Mouse (Mus musculus) CH12.LX (cell line): ENCODE results near the gene Man1a2. TPM values are rescaled to one million over a fixed set of nuclear protein-coding genes. Genes with fewer than 3 reads are reported as not detected.

Experiments used
- DNase-seq: peaks from one replicate; pipeline ENCODE4 v3.0.0-alpha.2; 2013; ENCODE audit errors: extremely low read depth
- H3K27ac ChIP-seq: 2 replicates; pipeline ENCODE4 v1.5.1; 2012; ENCODE audit warnings: low read depth, mild to moderate bottlenecking, control low read depth, moderate library complexity; ENCODE audit not compliant: insufficient read depth
- H3K27me3 ChIP-seq: replicated peaks from 2 replicates; pipeline ENCODE3; 2012; ENCODE audit warnings: inconsistent platforms
- H3K36me3 ChIP-seq, 2 experiments: replicated peaks in 1 of 2; 2 replicates each; pipeline versions ENCODE3 to v1.6.1; 2012; ENCODE audit warnings: inconsistent platforms in 1 of 2, low read length in 1 of 2, mild to moderate bottlenecking in 1 of 2, mixed read lengths in 1 of 2, moderate library complexity in 1 of 2; ENCODE audit not compliant: control insufficient read depth in 1 of 2, insufficient read depth in 1 of 2
- H3K4me1 ChIP-seq, 2 experiments: 2 replicates each; pipeline ENCODE4 v1.6.1; 2012; ENCODE audit warnings: inconsistent platforms in 1 of 2, moderate library complexity in 1 of 2; ENCODE audit not compliant: insufficient read depth in 2 of 2, control insufficient read depth in 1 of 2
- H3K4me2 ChIP-seq: 2 replicates; pipeline ENCODE4 v1.6.1; 2012; ENCODE audit warnings: low read depth, mild to moderate bottlenecking, control low read depth; ENCODE audit not compliant: poor library complexity, insufficient read depth, severe bottlenecking
- H3K4me3 ChIP-seq, 3 experiments: fragments of 150-350 bp in 1 of 3; sonication (generic) in 1 of 3; replicated peaks in 1 of 3; 2 replicates each; pipeline versions ENCODE3 to v1.5.1; 2011 to 2012; ENCODE audit warnings: low read depth in 2 of 3, low read length in 2 of 3, mild to moderate bottlenecking in 2 of 3, moderate library complexity in 2 of 3, control low read depth in 1 of 3, improper control_type of control experiment in 1 of 3, inconsistent platforms in 1 of 3, mixed read lengths in 1 of 3; ENCODE audit not compliant: poor library complexity in 1 of 3
- H3K79me2 ChIP-seq: replicated peaks from 2 replicates; pipeline ENCODE4 v1.6.1; 2012; ENCODE audit warnings: mild to moderate bottlenecking, moderate library complexity; ENCODE audit not compliant: control insufficient read depth, poor library complexity, insufficient read depth, severe bottlenecking; ENCODE audit errors: extremely low read depth
- H3K9ac ChIP-seq: 2 replicates; pipeline ENCODE4 v1.6.1; 2012; ENCODE audit warnings: low read depth, mild to moderate bottlenecking, control low read depth, moderate library complexity; ENCODE audit not compliant: insufficient read depth
- H3K9me3 ChIP-seq: replicated peaks from 2 replicates; pipeline ENCODE3; 2012; ENCODE audit warnings: low read length, inconsistent platforms, mixed read lengths
- BHLHE40 ChIP-seq: IDR thresholded peaks from 2 replicates; pipeline ENCODE4 v1.6.1; 2011; ENCODE audit warnings: mild to moderate bottlenecking, low read depth, low read length, improper control_type of control experiment
- CHD1 ChIP-seq: IDR thresholded peaks from 2 replicates; pipeline ENCODE4 v1.6.1; 2012; ENCODE audit warnings: low read depth, low read length, improper control_type of control experiment, inconsistent platforms
- CHD2 ChIP-seq: IDR thresholded peaks from 2 replicates; pipeline ENCODE4 v1.6.1; 2011; ENCODE audit warnings: low read length, improper control_type of control experiment
- CTCF ChIP-seq, 2 experiments: IDR thresholded peaks in 1 of 2; conservative IDR thresholded peaks in 1 of 2; 2 replicates each; pipeline ENCODE4 v1.5.1; 2011 to 2012; ENCODE audit warnings: low read depth in 2 of 2, low read length in 2 of 2, improper control_type of control experiment in 1 of 2, inconsistent platforms in 1 of 2, mild to moderate bottlenecking in 1 of 2, moderate library complexity in 1 of 2
- E2F4 ChIP-seq: IDR thresholded peaks from 2 replicates; pipeline ENCODE4 v1.6.1; 2011; ENCODE audit warnings: low read depth, low read length, improper control_type of control experiment; ENCODE audit not compliant: insufficient replicate concordance
- ELF1 ChIP-seq: IDR thresholded peaks from 2 replicates; pipeline ENCODE4 v1.6.1; 2014; ENCODE audit warnings: low read depth, mild to moderate bottlenecking, inconsistent platforms, low read length, improper control_type of control experiment
- EP300 ChIP-seq: IDR thresholded peaks from 2 replicates; pipeline ENCODE4 v1.6.1; 2011; ENCODE audit warnings: low read length, improper control_type of control experiment
- ETS1 ChIP-seq: conservative IDR thresholded peaks from 2 replicates; pipeline ENCODE4 v1.6.1; 2012; ENCODE audit warnings: low read depth, mild to moderate bottlenecking, inconsistent platforms, low read length, improper control_type of control experiment, moderate library complexity
- GABPA ChIP-seq: IDR thresholded peaks from 2 replicates; pipeline ENCODE4 v1.6.1; 2012; ENCODE audit warnings: low read depth, low read length, improper control_type of control experiment, inconsistent platforms; ENCODE audit not compliant: insufficient replicate concordance
- HCFC1 ChIP-seq: IDR thresholded peaks from 2 replicates; pipeline ENCODE4 v1.6.1; 2012; ENCODE audit warnings: low read depth, mild to moderate bottlenecking, inconsistent platforms, low read length, improper control_type of control experiment
- IRF4 ChIP-seq: IDR thresholded peaks from 2 replicates; pipeline ENCODE4 v1.6.1; 2014; ENCODE audit warnings: low read depth, mild to moderate bottlenecking, inconsistent platforms, low read length, improper control_type of control experiment
- JUN ChIP-seq: IDR thresholded peaks from 2 replicates; pipeline ENCODE4 v1.6.1; 2011; ENCODE audit warnings: low read depth, mild to moderate bottlenecking, low read length, improper control_type of control experiment, moderate library complexity; ENCODE audit not compliant: insufficient read depth
- KAT2A ChIP-seq: IDR thresholded peaks from 2 replicates; pipeline ENCODE4 v1.6.1; 2012; ENCODE audit warnings: low read length, improper control_type of control experiment, inconsistent platforms; ENCODE audit not compliant: insufficient replicate concordance
- MAX ChIP-seq: IDR thresholded peaks from 2 replicates; pipeline ENCODE4 v1.6.1; 2011; ENCODE audit warnings: low read length, improper control_type of control experiment
- MAZ ChIP-seq: IDR thresholded peaks from 2 replicates; pipeline ENCODE4 v1.6.1; 2012; ENCODE audit warnings: low read depth, mild to moderate bottlenecking, inconsistent platforms, low read length, improper control_type of control experiment, moderate library complexity
- MXI1 ChIP-seq: IDR thresholded peaks from 2 replicates; pipeline ENCODE4 v1.6.1; 2011; ENCODE audit warnings: mild to moderate bottlenecking, low read depth, low read length, improper control_type of control experiment
- MYC ChIP-seq: IDR thresholded peaks from 2 replicates; pipeline ENCODE4 v1.6.1; 2011; ENCODE audit warnings: low read depth, mild to moderate bottlenecking, improper control_type of control experiment, low read length
- NELFE ChIP-seq: IDR thresholded peaks from 2 replicates; pipeline ENCODE4 v1.6.1; 2011; ENCODE audit warnings: low read depth, low read length, improper control_type of control experiment
- NRF1 ChIP-seq: IDR thresholded peaks from 2 replicates; pipeline ENCODE4 v1.6.1; 2014; ENCODE audit warnings: low read depth, mild to moderate bottlenecking, inconsistent platforms, low read length, improper control_type of control experiment, moderate library complexity
- PAX5 ChIP-seq: IDR thresholded peaks from 2 replicates; pipeline ENCODE4 v1.6.1; 2012; ENCODE audit warnings: low read length, inconsistent platforms, mixed read lengths
- POLR2A ChIP-seq: IDR thresholded peaks from 2 replicates; pipeline ENCODE4 v1.6.1; 2011; ENCODE audit warnings: low read depth, mild to moderate bottlenecking, improper control_type of control experiment, low read length
- POLR2AphosphoS2 ChIP-seq: IDR thresholded peaks from 2 replicates; pipeline ENCODE4 v1.6.1; 2011; ENCODE audit warnings: low read depth, low read length, improper control_type of control experiment
- RAD21 ChIP-seq: IDR thresholded peaks from 2 replicates; pipeline ENCODE4 v1.6.1; 2011; ENCODE audit warnings: low read depth, mild to moderate bottlenecking, low read length, improper control_type of control experiment, moderate library complexity
- RCOR1 ChIP-seq: conservative IDR thresholded peaks from 2 replicates; pipeline ENCODE4 v1.6.1; 2012; ENCODE audit warnings: low read depth, mild to moderate bottlenecking, inconsistent platforms, low read length, improper control_type of control experiment
- SIN3A ChIP-seq: IDR thresholded peaks from 2 replicates; pipeline ENCODE4 v1.6.1; 2012; ENCODE audit warnings: low read length, improper control_type of control experiment, inconsistent platforms
- SMC3 ChIP-seq: IDR thresholded peaks from 2 replicates; pipeline ENCODE4 v1.6.1; 2011; ENCODE audit warnings: low read depth, low read length, improper control_type of control experiment
- TBP ChIP-seq: conservative IDR thresholded peaks from 2 replicates; pipeline ENCODE4 v1.6.1; 2011; ENCODE audit warnings: low read depth, low read length, improper control_type of control experiment
- TCF12 ChIP-seq: IDR thresholded peaks from 2 replicates; pipeline ENCODE4 v1.6.1; 2014; ENCODE audit warnings: low read depth, mild to moderate bottlenecking, inconsistent platforms, low read length, improper control_type of control experiment
- USF1 ChIP-seq: IDR thresholded peaks from 2 replicates; pipeline ENCODE4 v1.6.1; 2014; ENCODE audit warnings: low read depth, mild to moderate bottlenecking, inconsistent platforms, low read length, improper control_type of control experiment
- USF2 ChIP-seq: conservative IDR thresholded peaks from 2 replicates; pipeline ENCODE4 v1.6.1; 2011; ENCODE audit warnings: low read depth, low read length, improper control_type of control experiment
- ZC3H11A ChIP-seq: IDR thresholded peaks from 2 replicates; pipeline ENCODE4 v1.6.1; 2012; ENCODE audit warnings: low read depth, mild to moderate bottlenecking, inconsistent platforms, low read length, improper control_type of control experiment
- ZMIZ1 ChIP-seq: IDR thresholded peaks from 2 replicates; pipeline ENCODE4 v1.6.1; 2012; ENCODE audit warnings: low read depth, mild to moderate bottlenecking, inconsistent platforms, low read length, improper control_type of control experiment
- ZNF384 ChIP-seq: IDR thresholded peaks from 2 replicates; pipeline ENCODE4 v1.6.1; 2012; ENCODE audit warnings: low read depth, low read length, improper control_type of control experiment, inconsistent platforms
- dilution Hi-C: fragments of 300-500 bp; cut with MboI; formaldehyde crosslinking; loops from 2 replicates; pipeline ENCODE4 v1.14.3; 2020; ENCODE audit warnings: low sequenced_read_pairs; ENCODE audit not compliant: extremely low pct_unique_long_range_greater_than_20kb, extremely low pct_ligation_motif_present
- in situ Hi-C: fragments of 300-500 bp; cut with MboI; formaldehyde crosslinking; loops from 3 replicates; pipeline ENCODE4 v1.14.3; 2019; ENCODE audit warnings: low sequenced_read_pairs, low pct_ligation_motif_present, low pct_unique_long_range_greater_than_20kb, mixed read lengths
- polyA plus RNA-seq: library from polyadenylated mRNA; unstranded; fragments of >175 nt; gene quantifications from 2 replicates; pipeline ENCODE4 v1.2.1, GENCODE M21; 2012; ENCODE audit warnings: low read depth; ENCODE audit not compliant: insufficient read length
- total RNA-seq, 2 experiments: library from RNA; depleted of rRNA; stranded (reverse); fragments of 300-350 nt in 1 of 2; fragments of >200 nt in 1 of 2; gene quantifications; 2 replicates each; pipeline ENCODE4 v1.2.3; 2012 to 2014

Gene Man1a2
- total and polyA plus RNA-seq, 3 experiments = 31.1 to 73.6 (median 53.5) TPM

- in situ Hi-C loops = no loop called here
- no peak for TF ChIP-seq EP300
- TF ChIP-seq CHD2 = no peak
- no peak for TF ChIP-seq NELFE
- TF ChIP-seq USF2 = no peak
- no peak for TF ChIP-seq KAT2A
- no peak for TF ChIP-seq ETS1
- TF ChIP-seq RCOR1 = no peak
- no peak for TF ChIP-seq RAD21
- no peak for TF ChIP-seq E2F4
- Histone ChIP-seq H3K27ac (no peak overlapping the region), H3K4me3 (no peak overlapping the region), H3K79me2 (no peaks in the 10 kb centered on the region), H3K4me1 (peaks cover 13 to 65% of the 10 kb centered on the region in 2 experiments), H3K4me2 (no peak overlapping the region), H3K9me3 (no peaks in the 10 kb centered on the region), H3K27me3 (no peaks in the 10 kb centered on the region), H3K36me3 (no peaks in the 10 kb centered on the region), H3K9ac (no peak overlapping the region)
- no peak for DNase-seq
- dilution Hi-C loops = no loop called here
Measured at GRCm38 (mm10) chr3:100534394-100534793, 150.9 kb downstream of the Man1a2 start.

- H3K27ac ChIP-seq = no peak overlapping the region
- no peak overlapping the region for H3K9ac ChIP-seq
- H3K36me3 ChIP-seq = no peaks in the 10 kb centered on the region
- H3K27me3 ChIP-seq = no peaks in the 10 kb centered on the region
- H3K4me3 ChIP-seq = no peak overlapping the region
- peak; percentile 60 for DNase-seq
- H3K4me2 ChIP-seq = no peak overlapping the region
- in situ Hi-C loops = no loop called here
- H3K4me1 ChIP-seq = peaks cover 13 to 65% of the 10 kb centered on the region in 2 experiments
- dilution Hi-C loops = no loop called here
- H3K79me2 ChIP-seq = no peaks in the 10 kb centered on the region
- no peaks in the 10 kb centered on the region for H3K9me3 ChIP-seq
- TF ChIP-seq TBP (no peak), PAX5 (no peak), POLR2AphosphoS2 (no peak), RAD21 (no peak; the same call in 1 of the 2 replicates), MXI1 (no peak), SIN3A (no peak; the same call in 1 of the 2 replicates), HCFC1 (no peak), KAT2A (no peak), IRF4 (peak; percentile 52; the same call in 1 of the 2 replicates), SMC3 (no peak), ZMIZ1 (no peak), MYC (no peak), ZNF384 (no peak), POLR2A (no peak), MAZ (no peak), USF2 (no peak), USF1 (no peak), CHD1 (no peak), CTCF (conservative IDR thresholded peaks at IDR 0.05 in 1 of 2, IDR thresholded peaks at IDR 0.05 in 1 of 2; ENCODE audit: low read depth in 2 of 2, low read length in 2 of 2) (no peak), GABPA (no peak), E2F4 (no peak), EP300 (peak; percentile 69), JUN (no peak), MAX (no peak), ZC3H11A (no peak), NRF1 (no peak), CHD2 (peak; percentile 87), ETS1 (no peak), ELF1 (no peak), BHLHE40 (0 out of 2 replicates have a peak, but pooled peaks have one; percentile 8), TCF12 (peak; percentile 84)
Measured at GRCm38 (mm10) chr3:100533429-100533828, 151.9 kb downstream of the Man1a2 start.
